Mouse (Mus musculus) T-helper 2 cell (primary cell): ENCODE data around the gene Baiap2.

Experiments used
- in situ Hi-C: fragments of 300-600 bp; cut with MboI, MseI; formaldehyde crosslinking; loops from one replicate; pipeline ENCODE4 v1.15.1; 2025; ENCODE audit warnings: high pct_unique_total_duplicates

Baiap2 gene

DNA sequence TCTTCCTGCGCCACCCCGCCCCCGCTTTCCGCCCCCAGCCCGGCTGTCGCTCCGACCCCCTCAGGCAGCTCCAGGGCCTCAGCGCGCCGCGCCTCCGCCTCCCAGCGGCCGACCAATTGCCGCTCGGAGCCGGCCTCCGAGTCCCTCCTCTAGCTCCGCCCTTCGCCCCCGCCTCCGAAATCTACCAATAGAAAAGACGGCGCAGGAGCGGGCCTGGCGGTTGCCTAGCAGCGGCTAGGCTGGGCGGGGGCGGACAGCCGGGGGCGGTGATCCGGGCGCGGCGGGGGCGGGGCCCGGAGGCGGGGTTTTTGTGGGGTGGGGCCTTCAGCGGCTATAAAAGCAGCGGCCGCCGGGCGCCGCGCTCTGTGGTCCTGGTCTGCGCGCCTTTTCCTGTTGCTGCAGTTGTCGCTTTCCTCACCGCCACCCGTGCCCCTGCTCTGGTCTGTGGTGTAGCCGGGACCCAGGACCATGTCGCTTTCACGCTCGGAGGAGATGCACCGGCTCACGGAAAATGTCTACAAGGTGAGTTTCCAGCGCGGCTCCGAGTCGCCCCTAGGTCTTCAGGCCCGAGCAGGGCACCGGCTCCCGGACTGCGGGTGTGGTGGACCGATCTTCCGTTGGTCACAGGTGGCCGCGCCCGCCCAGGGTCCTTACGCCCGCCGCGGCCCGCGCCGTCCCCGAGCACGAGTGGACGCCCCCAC, at the start of gene Baiap2:
Baiap2 (plus strand) TSS at position 37 of the 701 bp plus-strand sequence.
- in situ Hi-C loops = no loop called here

DNA sequence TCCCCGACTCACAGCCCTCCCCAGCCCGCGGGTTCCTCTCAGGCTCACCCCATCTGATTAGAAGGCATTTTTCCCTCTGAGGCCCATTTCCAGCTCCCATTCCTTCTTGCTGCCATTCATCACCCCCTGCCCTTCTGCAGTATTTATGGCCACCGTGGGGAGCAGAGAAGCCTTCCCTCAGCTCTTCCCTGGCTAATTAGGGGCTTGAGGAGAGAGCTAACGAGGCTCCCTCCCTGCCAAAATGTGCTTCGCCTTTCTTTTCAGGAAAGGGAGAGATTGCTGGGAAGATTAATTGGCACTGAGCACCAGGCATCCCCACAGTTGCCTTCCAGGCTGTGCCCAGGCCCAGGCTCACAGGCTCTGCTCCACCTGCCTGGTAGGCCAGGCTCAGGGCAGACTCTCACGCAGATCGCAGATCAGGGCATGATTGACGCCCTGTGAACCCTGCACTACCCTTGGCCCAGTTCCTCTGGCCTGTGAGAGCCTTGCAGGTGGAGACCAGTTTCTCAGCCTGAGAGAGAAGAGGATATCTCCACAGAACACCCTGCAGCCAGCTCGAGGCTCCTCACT, 48.8 kb upstream of the Baiap2 start:
- in situ Hi-C loops = no loop called here

DNA sequence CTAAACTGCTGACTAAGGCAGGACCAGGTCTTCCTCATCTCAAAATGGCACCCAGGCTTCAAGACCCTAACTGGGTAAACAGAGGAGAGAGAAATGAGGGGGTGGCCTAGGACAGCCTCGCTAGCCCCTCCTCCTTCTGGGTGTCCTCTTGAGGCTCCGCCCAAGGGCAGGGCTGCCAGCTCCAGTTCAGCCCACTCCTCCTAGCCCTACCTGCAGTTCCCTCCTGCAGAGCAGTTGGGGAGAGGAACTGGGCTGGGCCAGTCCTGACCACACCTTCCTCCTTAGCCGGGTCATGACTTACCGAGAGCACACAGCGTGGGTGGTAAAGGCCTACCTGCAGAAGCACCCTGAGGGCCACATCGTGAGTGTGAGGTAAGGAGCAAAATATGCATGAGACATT, 47.9 kb upstream of the Baiap2 start:
- in situ Hi-C loops = loop anchor here (5.0 kb wide), 1 partner anchor 392 kb away; no protein-coding TSS in a partner anchor

DNA sequence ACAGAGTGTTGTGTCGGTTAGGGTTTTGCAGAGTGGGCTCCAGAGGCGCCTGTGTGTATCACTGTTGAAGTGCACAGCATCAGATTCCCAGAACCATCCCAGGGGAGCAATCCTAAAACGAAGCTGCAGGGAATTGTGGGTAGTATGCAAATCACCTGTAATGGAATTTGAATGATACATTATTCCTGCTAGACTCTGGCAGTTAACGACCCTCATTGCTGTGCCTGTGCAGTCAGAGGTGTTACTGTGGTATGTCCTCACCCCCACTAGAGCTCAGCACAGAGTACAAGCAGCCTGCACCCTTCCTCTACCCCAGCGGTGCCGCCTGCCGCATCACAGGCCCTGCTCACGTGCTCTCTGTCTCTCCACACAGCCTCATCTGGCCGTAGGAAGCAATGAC, 45.5 kb upstream of the Baiap2 start:
- in situ Hi-C loops = loop anchor here (5.0 kb wide), 1 partner anchor 395 kb away; no protein-coding TSS in a partner anchor

DNA sequence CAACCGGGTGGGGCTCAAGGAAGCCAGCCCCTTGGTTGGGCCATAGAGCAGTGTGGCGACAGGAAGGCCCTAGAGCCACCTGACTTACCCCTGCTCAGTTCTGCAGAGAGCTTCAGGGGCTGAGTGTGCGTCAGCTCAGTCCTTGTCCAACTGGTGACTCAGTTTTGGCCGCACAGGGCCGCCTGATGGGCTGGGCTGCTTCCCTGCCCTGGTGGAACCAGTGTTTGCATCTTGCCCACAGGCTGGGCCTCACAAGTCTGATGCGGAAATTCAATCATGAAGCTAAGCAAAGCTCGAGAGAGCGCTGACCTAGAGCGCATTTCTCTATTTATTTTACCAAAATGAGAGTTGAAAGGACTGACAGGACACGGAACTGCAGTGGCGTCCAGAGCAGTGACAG, 43.6 kb upstream of the Baiap2 start:
- in situ Hi-C loops = loop anchor here (5.0 kb wide), 1 partner anchor 397 kb away; no protein-coding TSS in a partner anchor

DNA sequence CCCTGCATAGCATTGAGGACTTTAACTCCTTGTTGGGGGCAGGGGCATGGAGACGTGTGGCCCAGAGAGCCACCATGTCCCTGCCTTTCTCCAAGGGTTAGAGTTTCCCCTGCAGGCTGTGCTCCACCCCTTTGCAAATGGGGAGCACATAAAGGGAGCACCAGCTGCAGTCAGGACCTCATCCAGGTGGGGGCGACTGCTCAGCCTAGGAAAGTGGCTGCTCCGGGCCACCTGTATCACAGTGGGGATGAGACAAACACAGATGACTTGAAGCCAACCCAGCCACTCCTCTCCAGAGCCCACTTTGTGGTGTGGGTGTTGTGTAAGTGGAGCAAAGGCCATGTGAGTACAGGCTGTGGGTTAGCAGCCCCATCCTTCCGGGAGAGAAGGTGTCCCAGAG, 41.4 kb upstream of the Baiap2 start:
- in situ Hi-C loops = no loop called here

DNA sequence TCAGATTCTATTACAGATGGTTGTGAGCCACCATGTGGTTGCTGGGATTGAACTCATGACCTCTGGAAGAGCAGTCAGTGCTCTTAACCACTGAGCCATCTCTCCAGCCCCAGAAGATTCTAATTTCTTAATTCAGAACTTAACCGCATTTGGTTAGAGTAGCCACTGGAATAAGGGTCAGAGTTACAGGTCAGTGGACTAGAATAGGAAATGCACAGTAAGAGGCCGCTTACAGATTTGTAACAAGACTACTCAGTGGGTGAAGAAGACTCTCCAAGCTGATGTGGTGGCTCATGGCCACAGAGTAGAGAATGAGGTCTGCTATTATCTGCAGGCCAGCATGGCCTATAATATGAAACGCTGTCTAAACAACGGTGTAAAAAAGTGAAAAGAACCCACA, 39.7 kb upstream of the Baiap2 start:
- in situ Hi-C loops = no loop called here

DNA sequence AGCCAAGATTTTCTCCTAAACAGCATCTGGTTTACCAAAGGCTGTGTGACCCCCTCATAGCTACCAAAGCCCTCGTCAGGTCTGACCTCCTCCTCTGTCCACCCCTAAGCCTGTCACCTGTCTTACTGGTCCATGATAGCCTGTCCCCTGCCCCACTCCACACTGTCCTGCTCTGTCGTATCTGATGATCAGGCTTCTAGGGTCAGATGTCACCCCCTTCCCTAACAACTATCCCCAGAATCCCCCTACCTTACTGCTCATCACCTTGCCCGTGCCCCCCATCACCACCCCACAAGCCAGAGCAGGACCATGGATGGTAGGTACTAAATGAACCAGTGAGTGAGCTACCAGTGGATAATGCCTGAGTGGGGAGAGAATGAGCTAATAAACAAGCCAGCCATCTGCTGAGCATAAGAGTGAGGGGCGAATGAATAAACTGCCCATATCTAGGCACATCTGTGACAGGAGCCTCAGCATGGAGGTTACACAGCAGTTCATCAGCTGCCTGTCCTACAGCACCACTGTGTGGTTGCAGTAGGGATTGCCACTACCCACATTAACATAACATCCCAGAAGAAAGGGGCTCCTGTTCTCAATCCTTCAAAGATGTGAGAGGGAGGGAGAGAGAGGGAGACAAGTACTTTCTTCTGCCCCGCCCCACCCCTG, 37.8 kb upstream of the Baiap2 start:
- in situ Hi-C loops = no loop called here

DNA sequence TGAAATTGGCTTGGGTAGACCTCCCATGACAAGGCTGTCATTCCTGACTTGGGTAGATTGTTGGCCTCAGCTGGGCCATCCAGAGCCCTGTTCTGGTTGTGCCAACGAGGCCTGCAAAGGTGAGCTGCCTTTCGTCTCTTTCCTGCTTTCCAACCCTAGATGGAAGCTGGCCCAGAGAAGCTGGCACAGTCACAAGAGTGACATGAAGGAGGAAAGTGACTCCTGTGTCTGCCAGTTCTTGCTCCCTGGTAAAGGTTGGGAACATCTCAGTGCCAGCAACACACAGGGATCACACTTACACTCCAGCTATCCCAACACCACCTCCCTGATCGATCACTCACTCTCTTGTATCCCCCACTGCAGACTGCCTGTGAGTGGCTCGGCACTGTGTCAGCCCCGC, 36.8 kb upstream of the Baiap2 start:
- in situ Hi-C loops = no loop called here

DNA sequence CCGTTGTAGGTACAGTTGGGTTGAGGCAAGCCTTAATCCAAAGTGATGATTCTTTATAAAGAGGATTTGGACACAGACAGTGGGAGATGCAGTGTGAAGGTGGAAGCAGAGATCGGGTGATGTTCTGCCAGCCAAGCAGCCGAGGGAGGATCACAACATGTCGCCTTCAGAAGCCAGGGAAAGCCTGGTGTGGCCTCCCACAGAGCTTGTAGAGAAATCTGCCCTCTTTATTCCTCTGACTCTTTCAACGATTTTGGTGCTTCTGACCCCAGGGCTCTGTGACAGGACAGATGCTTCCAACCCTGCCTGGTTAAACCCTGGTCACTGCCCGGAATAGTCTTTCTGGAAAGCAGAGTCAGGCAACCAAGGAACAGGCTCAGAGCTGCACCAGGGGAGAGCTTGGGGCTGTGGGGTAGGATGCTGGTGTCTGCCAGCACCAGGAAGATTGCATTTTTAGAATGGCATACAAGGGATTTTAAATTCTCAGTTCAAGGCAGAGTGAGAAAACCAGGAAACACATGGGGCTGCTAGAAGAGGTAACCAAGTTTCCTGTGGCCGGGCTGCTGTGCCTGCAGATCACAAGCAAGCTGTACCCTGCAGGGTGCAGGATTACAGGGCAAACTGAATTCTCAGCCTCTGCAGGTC, 35.4 kb upstream of the Baiap2 start:
- in situ Hi-C loops = no loop called here

DNA sequence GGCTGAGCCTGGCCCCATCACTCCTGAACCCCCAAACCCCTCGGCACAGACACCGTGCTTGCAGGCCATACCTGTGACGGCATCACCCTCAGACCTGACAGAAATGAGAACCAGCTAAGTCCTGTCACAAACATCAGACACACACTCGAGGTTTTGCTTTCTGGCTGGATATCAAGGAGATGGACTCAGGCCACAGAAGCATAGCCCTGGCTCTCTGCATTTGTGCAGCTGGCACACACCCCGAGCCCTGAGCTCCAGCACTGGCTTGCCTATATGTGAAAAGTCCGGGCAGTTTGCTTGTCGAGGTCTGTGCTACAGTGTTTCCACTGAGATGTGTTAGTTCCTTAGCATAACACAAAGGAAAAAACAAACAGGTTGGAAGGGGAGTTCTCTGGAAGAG, 34.9 kb upstream of the Baiap2 start:
- in situ Hi-C loops = no loop called here

DNA sequence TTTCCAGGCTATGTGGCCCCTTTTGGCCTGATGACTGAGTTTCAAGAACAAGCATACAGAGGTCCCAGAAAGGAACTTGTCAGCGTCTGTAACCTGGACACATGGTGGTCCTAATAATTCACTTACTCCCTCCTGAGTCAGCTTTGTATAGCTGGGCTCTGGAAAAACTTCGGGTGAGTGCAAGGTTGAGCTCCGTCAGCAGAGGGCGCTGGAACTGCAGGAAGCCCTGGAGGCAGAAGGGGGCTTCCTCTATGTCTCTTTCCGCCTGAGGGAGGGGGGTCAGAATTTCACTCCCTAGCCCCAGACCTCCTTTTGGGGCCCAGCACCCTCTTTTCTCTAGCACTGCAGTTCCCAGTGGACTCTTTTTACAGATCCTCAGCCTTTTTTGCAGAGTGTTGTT, 33.1 kb upstream of the Baiap2 start:
- in situ Hi-C loops = no loop called here

DNA sequence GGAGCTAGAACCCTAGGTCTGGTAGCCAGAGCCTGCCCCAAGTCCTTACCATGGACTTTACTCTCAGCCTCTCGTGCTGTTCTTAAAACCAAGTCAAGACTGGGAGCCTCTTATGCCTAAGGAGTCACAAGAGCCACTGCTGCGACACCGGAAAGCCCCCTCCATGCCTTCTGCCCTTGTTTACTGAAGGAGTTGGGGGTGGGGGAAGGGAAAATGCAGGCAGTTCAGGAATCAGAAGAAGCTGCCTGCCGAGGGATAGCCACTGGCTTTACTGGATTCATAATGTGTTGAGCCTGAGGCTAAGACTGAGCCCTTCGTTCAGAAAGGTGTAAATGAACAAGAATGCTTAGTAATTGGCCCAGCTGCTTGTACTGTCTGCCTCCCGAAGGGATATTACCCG, 29.7 kb upstream of the Baiap2 start:
- in situ Hi-C loops = no loop called here

DNA sequence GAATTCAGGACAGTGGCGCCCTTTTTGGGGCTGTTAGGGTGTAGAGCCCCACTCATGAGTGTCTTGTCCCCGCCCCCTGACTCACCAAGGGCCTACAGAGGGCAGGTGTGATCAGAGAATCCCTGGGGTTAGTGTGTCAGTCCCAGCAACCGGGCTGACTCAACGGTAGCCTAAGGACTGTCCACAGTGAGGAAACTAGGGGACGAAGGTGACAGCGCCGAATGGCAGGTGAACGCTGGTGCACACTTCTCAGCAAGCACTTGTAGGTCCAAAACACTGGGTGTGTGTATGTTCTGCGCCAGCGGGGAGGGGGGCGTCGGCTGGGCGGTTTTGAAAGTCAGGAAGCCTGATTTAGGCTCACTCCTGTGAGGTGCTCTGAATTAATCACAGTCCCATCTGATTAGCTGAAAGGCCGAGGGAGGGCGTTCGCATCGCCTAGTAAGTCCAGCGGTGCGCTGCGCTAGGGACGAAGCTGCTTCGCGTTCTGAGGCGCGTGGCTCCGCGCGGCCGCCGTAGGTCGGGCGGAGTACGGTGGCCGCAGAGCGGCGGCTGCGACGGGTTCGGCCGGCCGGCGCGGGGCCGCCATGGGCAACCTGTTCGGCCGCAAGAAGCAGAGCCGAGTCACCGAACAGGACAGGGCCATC, 29.1 kb upstream of the Baiap2 start, which contains the start of gene Chmp6:
Chmp6 (plus strand) TSS at position 151 of the 644 bp plus-strand sequence.
- in situ Hi-C loops = no loop called here

DNA sequence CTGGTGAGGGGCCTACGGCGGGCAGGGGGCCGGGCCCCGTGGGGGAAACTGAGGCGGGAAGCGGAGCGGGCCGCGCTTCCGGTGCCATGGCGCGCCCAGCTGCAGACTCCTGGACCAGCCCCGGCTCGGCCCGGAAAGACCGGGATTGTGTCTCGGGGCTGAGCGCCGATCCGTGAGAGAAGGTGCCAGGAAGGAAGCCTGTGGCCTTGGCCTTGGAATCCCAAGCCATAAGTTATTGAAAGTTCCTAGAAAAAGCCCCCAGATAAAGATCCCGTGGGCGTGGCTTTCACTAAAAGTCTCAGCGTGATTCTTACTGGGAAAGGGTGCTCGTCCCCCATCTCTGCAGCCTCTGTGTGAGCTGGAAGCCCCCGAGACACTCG, 28.6 kb upstream of the Baiap2 start:
- in situ Hi-C loops = no loop called here

DNA sequence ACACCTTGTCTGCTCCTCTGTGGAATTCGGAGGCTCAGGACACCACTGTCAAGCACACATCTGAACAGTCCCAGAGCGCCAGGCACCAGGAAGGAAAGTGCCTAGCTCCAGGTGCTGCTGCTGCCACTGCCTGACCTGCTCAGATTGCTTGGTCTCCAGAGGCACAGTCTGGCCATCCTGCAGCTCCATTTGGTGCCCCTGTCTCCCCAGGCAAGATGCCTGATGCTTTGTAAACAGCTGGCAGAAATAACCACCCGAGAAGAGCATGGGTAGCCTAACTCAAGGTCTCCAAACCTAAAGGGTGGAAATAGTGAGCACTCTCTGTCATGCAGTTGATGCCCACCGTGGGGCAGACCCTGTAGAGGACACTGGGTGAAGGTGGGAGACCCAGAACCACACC, 28.2 kb upstream of the Baiap2 start:
- in situ Hi-C loops = no loop called here

DNA sequence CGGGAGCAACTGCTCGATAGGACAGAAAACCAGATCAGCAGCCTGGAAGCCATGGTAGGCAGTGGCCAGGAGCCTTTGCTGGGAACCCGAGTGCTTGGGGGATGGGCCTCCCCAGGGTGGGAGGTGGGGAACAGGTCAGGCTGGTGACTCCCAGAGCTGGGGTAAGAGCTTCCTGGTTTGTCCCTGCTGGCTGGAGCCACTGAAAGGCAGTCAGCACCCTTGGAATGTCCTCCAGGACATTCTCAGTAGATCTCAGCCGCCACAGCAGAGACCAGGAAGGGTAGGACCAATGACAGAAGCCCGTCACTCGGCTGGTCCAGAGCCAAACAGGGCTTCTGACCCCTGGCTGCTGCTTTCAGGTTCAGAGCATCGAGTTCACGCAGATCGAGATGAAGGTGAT, 26.9 kb upstream of the Baiap2 start:
- in situ Hi-C loops = loop anchor here (5.0 kb wide), 1 partner anchor 82 kb away; no protein-coding TSS in a partner anchor

DNA sequence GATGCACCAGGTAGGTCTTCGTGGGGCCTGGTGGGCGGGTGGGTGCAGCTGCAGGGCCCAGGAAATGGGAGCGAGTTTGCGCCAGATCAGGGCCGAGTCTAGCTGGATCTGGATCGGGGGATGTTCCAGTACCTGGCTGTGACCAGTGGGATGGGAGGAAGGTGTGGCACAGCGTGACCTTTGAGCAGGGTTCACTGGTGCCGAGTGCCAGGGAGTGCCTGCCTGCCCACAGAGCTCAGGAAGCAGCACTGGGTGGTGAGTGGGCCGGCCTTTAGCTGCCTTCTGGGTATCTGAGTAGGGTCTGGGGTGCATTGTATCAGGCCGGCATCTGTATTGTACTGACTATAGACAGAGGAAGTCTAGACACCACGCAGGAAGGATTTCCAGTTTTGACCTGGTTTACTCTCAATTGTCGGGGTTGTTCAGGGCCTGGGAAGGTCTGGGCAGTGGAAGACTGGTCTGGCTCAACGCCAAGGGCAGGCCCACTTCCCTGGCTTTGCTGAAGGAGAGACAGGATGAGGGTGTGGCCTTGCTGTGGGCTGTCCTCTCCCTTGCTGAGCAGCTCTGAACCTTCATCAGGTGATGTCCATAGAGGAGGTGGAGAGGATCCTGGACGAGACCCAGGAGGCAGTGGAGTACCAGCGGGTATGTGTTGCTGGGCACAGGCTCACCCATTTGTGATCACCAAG, 26.3 kb upstream of the Baiap2 start:
- in situ Hi-C loops = loop anchor here (5.0 kb wide), 1 partner anchor 81 kb away; no protein-coding TSS in a partner anchor

DNA sequence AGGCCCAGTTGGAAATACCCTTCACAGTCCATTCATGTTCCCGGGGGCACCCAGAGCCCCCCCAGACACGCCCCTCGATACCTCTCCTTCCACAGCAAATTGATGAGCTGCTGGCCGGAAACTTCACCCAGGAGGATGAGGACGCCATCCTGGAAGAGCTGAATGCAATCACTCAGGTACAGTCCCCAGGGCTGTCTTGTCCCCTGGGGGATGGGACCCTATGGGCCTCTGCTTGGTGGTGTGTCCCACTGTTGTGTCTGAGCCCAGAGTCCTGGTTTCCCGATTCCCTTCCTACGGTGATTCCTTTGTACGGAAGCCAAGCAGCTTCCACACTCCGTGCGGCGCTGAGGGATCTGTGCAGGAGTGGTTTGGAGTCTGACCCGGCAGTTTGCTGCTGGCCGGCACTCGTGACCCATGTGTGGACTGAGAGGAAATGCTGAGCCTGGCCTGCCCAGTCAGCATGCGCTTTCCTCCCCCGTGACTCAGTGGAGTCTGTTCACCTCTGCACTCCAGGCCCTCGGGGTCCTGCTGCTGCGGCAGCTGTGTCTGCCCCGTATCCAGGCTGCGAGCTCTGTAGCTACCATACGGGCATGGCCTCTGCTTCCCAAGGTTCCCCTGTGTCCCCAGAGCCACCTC, 25.6 kb upstream of the Baiap2 start:
- in situ Hi-C loops = loop anchor here (5.0 kb wide), 1 partner anchor 80 kb away; no protein-coding TSS in a partner anchor

DNA sequence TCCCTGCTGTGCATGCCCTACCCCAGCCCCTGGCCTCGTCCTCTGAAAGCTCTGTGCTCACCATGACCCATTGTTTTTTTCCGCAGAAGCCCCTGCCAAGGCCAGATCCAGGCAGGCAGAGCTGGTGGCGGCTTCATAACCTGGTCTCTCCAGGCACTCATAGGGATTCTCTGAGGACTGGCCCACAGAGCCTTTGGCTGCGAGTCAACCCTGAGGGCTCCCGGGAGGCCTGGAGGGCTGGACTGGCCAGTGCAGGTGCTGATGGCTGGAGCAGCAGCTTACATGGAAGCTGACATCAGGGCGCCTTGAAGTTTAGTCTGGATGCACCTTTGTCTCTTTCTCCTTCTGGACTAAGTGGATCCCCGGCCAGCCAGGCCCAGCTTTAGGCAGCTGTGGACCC, 24.0 kb upstream of the Baiap2 start:
- in situ Hi-C loops = loop anchor here (5.0 kb wide), 1 partner anchor 79 kb away; no protein-coding TSS in a partner anchor
